Mouse (Mus musculus) right cerebral cortex, postnatal 14 days (tissue): ENCODE results near the gene Cfap43.
A peak's percentile ranks its signal among the peaks of the same experiment; 100 is the strongest.

ENCODE experiments used
- DNase-seq: peaks from one replicate; pipeline ENCODE4 v3.0.0; 2022

Cfap43 gene

DNA sequence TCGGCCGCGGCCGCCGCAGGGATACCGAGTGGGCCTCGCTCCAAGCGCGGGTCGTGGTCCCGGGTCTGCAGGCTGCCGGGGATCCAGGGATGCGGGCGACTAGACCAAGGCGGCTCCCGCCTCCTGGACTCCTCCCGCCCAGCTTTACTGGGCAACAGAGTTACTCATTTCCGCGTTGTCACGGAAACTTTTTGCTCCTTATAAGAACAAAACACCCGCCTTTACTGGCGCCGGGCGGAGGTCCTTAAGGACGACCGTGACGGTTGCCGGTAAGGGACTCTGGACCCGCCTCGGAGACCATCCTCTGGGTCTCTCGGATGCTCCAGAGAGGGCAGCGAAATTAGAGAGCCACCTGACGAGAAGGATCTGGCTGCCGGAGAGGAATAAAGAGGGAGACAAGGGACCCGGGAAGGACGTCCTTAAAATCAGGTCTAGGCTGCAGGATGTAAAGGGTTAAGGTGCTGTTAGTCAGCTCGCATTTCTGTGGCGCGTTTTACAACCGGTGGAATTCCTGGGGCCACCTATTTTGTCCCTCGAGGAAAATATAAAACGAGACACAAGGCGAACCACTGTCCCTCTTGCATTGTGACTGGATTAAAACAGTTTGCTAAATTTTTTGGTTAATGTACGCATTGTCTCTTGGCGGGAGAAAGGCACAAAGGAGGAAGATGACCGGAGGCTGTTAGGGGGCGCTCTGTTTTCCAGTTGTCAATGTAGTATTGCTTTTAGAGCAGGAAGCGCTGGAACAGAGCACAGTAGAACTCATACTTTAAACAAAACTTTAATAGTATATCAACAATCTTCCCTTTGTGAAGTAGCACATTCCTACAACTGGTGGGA, at the start of gene Cfap43, which contains the start of gene Itprip:
TSS of gene Cfap43 (minus strand) at position 162 of the 840 bp plus-strand sequence.
TSS of gene Itprip (minus strand) at position 174 of the 840 bp plus-strand sequence.
- peak; percentile 43 for DNase-seq

- DNase-seq = no peak
These were observed 39.1 kb upstream of the Cfap43 start for GRCm38 (mm10) chr19:47958181-47958580.

DNA sequence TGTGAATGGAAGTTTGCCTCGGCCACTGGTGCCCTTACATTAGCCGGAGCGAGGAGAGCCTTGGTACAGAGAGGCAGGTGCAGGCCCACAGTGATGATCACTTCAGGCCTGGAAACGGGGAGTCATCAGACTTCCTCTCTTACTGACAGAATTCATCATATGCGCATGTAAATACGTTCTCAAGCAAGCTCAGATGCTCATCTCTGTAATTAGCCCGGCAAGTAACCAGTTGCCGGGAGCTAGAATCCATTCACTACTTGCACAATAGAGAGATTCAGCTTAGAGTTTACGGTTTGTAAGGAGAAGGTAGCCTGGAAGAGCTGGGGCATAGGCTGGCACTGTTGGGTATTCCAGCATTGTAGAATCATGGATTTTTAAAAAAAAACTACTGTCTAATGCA, 34.1 kb upstream of the Cfap43 start:
- DNase-seq = no peak

DNA sequence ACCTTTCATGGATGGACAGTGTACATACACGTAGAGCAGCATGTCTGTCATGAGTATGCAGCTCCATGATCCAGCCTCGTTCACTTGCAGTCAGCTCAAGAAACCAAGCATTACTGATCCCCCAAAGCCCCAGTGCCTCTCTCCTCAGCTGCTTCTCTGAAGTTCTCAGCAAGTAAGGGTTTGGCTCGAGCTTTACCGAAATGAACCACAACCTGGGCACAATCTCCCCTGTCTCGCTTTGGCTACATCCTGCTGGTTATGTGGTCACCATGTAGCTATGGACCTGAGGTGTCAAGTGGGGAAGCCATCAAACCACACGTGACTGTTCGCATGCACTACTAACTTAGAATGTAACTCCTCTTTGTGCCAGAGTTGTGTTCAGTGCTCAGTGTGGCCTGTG, 31.9 kb upstream of the Cfap43 start:
- no peak for DNase-seq

GRCm38 (mm10) chr19:47946821-47947465, 27.9 kb upstream of the Cfap43 start:
- no peak for DNase-seq

DNA sequence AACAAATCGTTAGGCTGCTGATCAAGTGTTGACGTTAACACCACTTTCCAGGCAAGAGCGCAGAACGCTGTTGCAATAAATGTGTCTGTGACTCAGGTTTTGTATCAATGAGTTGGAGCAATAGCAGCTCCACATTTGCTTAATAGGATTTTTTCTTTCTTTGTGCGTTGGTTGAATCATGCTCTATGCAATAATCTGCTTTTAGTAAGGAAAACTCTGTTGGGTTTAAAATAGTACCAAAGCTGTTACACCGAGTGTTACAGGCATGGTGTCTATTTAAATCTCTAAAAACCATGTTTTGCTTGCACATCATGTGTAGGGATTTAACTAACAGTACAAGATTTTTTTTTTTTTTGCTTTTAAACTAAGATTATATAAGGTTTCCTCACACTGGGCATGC, 20.3 kb upstream of the Cfap43 start:
- DNase-seq = no peak

DNA sequence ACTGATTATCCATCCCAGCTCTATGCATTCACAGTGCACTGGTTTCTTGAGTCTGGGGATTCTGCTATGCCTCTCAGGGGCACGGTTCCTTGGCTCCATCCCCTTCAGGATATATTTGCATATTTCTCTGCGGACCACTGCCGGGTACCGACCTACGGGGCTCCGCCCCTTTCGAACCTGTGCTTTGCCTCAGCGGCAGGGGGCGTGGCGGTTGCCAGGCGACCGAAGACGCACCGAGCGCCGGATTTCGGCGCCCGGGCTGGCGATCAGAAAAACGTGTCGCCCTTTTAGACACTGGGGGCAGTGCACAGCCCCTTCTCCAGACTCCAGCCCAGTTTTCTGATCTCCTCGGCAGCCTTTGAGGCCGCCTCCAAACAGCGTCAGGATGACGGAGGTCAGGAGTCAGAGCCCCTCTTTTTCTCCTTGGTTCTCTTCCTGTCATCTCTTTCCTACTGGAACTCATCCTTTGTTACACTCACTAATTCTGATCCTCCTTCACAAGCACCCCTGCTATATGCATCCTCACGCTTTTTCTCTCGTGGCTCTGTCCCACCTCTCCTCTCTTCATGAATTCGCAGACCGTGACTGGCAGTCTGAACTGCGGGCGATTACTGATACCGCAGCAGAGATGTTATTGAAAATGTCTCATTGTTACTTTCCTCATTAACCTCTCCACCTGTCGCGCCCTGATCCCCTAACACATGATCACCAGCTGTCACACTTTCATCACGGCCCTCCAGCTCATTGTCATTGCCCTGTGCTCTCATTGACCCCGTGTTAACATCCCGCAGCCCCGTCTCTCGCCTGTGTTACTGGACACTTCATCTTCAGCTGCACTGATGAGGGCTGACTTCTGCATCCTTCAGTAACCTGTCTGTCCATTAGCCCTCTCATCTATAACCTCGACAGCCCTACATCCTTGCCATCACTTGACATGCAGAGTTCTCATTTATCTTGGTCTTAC, 18.6 kb upstream of the Cfap43 start, which contains the start of gene Cfap58:
TSS of gene Cfap58 (plus strand) at position 233 of the 964 bp plus-strand sequence.
- DNase-seq = peak; percentile 55

DNA sequence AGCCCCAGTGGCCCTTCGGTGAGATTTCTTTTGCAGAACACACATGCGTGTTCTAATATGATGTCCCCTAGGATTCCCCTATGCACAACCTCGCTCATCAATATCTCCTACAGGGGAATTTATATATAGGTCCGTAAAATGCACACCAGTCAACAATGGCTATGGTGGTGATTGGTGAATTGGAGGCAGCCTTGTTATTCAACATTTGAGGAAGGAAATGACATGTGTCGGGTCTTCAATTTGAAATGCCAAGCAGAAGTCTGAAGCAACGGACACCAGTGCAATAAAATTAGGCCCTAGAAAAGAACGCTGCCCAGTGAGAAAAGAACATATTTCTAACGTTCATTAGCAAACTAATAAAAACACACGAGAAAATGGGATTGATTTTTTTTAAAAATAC, 17.9 kb upstream of the Cfap43 start:
- no peak for DNase-seq

GRCm38 (mm10) chr19:47936490-47936889, 17.4 kb upstream of the Cfap43 start:
- no peak for DNase-seq

DNA sequence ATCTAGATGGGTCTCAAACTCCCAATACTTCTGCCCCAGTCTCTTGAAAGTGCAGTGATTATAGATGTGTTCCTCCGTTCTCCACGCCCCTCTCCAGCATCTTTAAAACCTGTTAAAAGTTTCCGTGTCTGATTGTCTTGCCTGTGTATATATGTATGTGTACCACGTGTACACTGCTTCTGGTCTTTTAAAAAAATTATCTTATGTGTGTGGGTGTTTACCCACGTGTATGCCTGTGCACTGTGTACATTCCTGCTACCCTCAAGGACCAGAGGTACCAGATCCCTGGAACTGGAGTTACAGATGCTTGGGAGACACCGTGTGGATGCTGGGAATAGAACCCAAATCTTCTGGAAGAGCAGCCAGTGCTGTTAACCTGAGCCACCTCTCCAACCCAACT, 16.4 kb upstream of the Cfap43 start:
- DNase-seq = no peak

- no peak for DNase-seq
These were observed 15.7 kb upstream of the Cfap43 start for GRCm38 (mm10) chr19:47934636-47935238.

DNA sequence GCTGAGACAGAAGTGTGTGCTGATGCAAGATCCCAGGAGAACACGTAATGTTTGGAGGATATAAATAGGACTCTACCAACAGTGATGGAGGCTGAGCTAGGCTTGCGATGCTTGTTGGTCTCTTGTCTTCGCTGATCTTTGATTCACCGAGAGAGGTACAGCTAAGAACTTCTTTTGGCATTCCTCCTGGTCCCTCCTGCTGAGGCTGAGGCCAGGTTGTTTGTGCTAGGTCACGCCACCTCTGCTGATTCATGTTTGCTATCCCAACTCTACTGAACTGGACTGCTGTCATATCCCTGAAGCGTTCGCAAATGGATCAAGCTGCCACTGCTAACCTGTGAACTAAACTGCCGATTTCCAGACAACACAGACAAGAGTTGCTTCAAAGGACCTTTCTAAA, 15.1 kb upstream of the Cfap43 start:
- no peak for DNase-seq

DNA sequence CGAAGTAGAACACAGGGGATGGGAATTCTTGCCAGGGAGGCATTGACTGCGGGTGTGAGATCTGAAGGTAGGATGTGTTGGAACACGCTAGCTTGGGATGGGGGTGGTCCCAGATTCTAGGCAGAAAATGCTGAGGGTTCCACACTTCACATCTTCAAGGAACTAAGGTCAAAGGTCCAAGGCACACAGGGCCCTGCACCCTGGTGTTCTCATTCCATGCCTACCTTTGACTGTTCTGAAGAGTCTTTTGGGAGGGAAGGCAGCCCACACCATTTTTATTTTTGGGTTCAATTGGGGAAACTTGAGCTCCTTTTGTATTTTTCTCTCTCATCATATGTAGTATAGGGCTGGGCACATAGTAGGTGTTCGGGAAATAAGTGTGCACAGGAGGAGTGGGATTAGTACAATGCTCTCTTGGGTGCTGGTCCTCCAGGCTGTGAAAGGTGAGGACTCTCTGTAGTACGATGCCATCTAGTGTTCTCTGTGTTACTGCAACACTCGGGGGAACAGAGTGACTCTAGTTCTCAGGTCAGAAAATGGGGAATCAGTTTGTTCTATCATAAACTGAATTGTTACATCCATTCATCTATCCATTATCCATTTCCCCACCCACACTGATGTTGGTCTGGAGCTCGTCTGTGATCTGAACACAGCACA, 13.0 kb upstream of the Cfap43 start:
- no peak for DNase-seq

DNA sequence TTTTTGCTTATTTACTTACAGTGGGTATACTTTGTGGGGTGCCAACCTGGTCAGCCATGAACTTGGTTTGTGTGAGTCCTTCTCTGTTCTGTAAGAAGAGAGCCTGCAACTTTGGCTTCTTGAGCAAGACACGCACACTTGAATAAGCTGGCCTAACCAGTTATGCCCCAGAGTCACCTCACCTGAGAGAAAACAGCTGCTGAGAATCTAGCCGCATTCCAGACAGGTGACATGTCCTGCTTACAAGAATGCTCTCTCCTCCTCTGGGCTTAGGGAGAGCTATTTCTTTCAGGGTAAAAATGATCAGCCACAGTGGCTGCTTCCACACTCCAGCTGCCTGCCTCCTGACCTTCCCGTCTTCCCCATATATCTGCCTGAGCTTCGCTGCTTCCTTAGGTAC, 10.0 kb upstream of the Cfap43 start:
- no peak for DNase-seq

GRCm38 (mm10) chr19:47927032-47927431, 7.9 kb upstream of the Cfap43 start:
- DNase-seq = no peak

- no peak for DNase-seq
These were observed 6.7 kb upstream of the Cfap43 start for GRCm38 (mm10) chr19:47925819-47926218.

DNA sequence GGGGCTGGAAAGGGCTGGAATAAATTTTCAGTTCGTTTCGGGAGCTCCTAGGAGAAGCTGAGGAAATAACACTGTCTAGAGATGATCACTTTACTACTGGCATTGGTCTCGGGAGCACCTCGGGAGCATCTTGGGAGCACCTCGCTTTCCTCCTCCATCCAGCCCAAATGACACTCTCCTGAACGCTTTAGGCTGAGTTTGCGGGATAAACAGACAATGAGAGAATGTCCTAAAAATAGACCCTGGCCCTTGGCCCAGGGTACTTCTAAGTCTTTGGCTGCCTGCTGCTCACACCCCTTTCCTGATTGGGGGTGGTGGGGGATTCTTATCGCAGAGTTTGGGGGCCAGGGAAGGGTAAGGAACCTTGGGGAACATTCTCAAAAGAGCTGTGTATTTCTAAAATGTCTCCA, 884 bp upstream of the Cfap43 start:
- no peak for DNase-seq

GRCm38 (mm10) chr19:47918455-47919101, 509 bp downstream of the Cfap43 start:
- no peak for DNase-seq

- DNase-seq = no peak
These were observed 1.1 kb downstream of the Cfap43 start for GRCm38 (mm10) chr19:47918016-47918415.

DNA sequence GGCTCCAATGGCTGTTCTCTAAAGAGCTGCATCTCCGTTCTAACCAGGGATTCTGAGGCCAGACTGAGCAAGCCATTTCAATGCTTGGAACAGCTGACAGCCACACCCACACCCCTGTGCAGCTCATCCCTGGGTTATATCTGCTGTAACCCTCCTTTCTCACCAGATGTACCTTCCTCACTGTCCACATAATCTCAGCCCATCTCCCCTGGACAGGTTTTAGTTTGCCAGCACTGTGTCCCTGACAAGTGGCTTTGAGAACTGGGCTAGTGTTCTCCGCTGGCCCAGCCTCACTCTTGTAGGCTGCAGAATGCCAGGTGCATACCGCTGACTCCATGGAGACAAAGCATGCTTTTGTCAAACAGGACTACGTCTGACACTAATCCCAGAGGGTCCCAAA, 1.7 kb downstream of the Cfap43 start:
- DNase-seq = no peak

DNA sequence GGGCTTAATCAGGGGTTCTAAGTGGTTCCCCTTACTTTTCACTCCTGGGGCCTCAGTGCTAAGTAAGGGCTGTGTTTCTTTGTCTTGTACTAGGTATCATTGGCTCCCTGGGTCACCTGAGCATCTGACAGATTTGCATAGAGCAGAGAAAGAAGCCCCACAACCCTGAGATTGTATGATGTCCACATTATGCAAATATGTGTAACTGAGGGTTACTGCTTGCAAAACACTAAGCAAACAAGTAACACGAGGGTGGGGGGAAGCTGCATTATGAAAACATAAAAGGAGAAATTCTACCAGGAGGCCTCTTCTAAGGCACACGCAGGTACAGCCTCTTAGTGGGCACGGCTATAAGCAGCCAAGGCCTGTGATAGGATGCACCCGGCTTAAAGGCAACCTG, 3.8 kb downstream of the Cfap43 start:
- no peak for DNase-seq

DNA sequence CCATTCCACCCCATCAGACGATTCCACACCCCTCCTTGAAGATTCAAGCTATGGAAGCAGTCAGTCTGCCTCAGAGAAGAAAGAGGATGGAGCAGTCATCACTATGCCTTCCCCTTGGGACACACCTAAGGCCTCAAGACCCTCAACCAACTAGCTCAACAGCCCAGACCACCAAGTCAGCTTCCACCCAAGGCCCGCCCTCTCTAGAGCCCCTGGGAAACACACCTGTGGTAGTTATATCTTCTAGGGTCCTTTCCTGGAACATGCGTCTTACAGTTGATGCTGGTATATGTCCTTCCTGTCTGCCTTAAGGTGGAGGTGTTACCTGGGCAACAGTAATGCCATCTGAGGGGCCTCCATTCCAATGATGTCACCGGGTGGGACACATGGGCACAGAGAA, 4.9 kb downstream of the Cfap43 start:
- no peak for DNase-seq
